Mouse (Mus musculus): ENCODE results near the gene Iqgap2. TPM values are rescaled to one million over a fixed set of nuclear protein-coding genes. Genes with fewer than 3 reads are reported as not detected.

Gene Iqgap2
- polyA plus RNA-seq, 1 experiment from 2014 or later, result 24.6 TPM

DNA sequence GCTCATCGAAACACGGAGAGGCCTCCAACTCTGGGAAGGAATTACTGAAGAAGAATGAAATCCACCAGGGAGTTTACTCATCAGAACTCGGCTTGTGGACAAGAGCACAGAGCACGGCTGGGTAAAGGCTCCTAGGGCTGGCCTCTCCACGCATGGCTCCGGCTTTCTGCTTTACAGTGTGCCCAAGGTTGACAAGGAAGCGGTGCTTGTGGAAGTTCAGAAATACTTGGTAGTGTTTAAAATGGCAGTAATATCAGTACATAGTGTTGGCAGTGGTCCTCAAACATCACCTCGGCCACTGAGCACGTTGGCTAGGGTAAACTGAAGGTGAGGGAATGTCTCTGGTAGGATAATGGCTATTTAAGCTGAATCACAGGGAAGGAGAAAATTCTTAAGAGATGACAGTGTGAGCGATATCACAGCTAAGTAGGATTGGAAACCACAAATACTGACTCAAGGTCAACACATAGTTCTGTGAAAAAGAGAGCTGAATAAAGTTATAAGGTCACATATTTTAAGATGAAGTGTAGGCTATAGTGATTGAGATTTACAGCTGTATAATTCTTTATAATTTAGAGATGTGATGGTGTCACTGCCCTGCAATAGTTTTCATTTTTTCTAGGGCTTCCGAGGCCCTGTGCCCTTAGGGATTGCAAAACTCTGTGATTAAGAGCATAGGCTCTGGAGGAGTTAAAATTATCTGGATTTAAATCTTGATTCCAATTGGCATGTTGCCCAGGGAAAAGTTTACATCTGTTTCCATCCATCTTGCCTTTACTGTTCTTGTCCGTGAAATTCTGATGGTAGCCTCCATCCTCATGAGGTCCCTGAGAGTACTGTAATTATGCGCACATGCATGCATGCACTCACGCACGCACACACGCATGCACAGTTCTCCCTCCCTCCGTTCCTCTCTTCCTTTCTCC lies 250.4 kb downstream of the Iqgap2 start:
- H3K4me1 ChIP-seq (ENCODE audit: insufficient read depth), result peaks cover 2% of the 10 kb centered on the region; the same call in 1 of the 2 replicates
- no peaks in the 10 kb centered on the region for H3K27me3 ChIP-seq (ENCODE audit: insufficient read depth, low read length)
- no peak overlapping the region for H3K9ac ChIP-seq (replicated peaks)
- no peak overlapping the region for H3K27ac ChIP-seq (ENCODE audit: low read depth)
- ATAC-seq (no peak), DNase-seq (no peak)
- TF ChIP-seq CTCF (IDR thresholded peaks at IDR 0.05; ENCODE audit: low read depth) (no peak), EP300 (IDR thresholded peaks at IDR 0.05; ENCODE audit: low read depth) (no peak)
- H3K36me3 ChIP-seq (replicated peaks; ENCODE audit: insufficient read depth, low read length), result peaks cover 47% of the 10 kb centered on the region
- H3K4me2 ChIP-seq (ENCODE audit: low read depth, low read length), result no peak overlapping the region
- H3K9me3 ChIP-seq (ENCODE audit: low read length), result no peaks in the 10 kb centered on the region
- 88% methylated on average over 17 of the region's 17 CpGs for WGBS (ENCODE audit: insufficient replicate concordance)
- no peak overlapping the region for H3K4me3 ChIP-seq (ENCODE audit: low read depth, low read length)

DNA sequence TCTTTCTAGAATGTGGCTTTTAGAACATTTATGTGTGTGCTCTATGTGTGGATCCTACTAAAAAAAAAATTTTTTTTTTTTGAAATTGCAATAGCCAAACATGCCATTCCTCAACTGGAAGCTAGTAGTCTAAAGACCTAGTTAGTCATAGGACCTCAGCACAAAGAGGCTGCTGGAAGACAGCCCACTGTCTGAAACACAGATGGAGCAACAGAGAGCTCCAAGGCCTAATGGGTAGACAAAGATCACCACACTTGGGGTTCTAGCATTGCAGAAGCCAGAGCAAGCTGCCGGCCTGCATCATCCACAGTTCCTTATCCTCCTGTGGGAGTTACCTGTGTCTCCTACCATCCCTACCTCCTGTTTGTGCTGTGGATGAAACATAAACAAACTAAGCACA lies 251.3 kb downstream of the Iqgap2 start:
- Histone ChIP-seq H3K27ac (ENCODE audit: low read depth) (no peak overlapping the region), H3K4me1 (ENCODE audit: insufficient read depth) (peaks cover 2% of the 10 kb centered on the region; the same call in 1 of the 2 replicates), H3K36me3 (replicated peaks; ENCODE audit: insufficient read depth, low read length) (peaks cover 42% of the 10 kb centered on the region), H3K27me3 (ENCODE audit: insufficient read depth, low read length) (no peaks in the 10 kb centered on the region), H3K9me3 (ENCODE audit: low read length) (no peaks in the 10 kb centered on the region), H3K4me2 (ENCODE audit: low read depth, low read length) (no peak overlapping the region), H3K9ac (replicated peaks) (no peak overlapping the region), H3K4me3 (ENCODE audit: low read depth, low read length) (no peak overlapping the region)
- DNase-seq (no peak), ATAC-seq (no peak)
- no peak for TF ChIP-seq CTCF (IDR thresholded peaks at IDR 0.05; ENCODE audit: low read depth)
- TF ChIP-seq EP300 (IDR thresholded peaks at IDR 0.05; ENCODE audit: low read depth), result no peak
- 88% methylated on average over 1 of the region's 1 CpGs for WGBS (ENCODE audit: insufficient replicate concordance)

DNA sequence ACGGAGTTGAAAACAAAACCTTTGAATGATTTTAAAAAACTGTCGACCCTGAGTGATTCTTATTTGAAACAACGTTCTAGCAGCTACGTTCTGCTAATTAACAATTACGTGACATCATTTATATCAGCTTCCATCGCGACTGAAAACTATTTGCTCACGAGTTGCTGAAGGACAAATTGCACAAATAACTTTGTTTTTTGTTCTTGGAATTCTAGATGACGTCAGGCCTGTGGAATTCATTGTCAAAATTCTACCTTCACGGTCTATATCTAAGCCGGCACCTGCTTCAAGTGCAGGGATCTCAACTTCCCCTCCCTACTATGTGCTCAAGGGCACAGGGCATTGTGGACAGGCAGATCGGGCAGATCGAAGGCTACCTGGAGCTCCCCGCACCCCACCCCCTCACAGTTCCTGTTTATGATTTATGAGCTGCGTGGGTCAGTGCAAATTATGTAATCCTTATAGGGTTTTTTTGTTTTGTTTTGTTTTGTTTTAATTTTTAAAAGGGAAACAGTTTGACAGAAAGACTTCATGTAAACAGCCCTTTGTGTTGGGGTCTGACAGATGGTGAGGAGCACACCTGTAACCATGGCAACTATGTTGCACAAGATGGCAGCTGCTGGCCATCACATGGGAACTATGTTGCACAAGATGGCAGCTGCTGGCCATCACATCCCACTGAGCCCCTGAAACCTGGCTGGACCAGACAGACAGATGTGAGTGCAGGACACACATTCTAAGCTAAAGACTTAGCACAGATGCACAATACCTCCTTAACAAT lies 252.2 kb downstream of the Iqgap2 start:
- Histone ChIP-seq H3K27ac (ENCODE audit: low read depth) (no peak overlapping the region; the same call in 1 of the 2 replicates), H3K36me3 (replicated peaks; ENCODE audit: insufficient read depth, low read length) (peaks cover 41% of the 10 kb centered on the region), H3K9ac (replicated peaks) (no peak overlapping the region), H3K4me1 (ENCODE audit: insufficient read depth) (peaks cover 2% of the 10 kb centered on the region; the same call in 1 of the 2 replicates), H3K4me3 (ENCODE audit: low read depth, low read length) (no peak overlapping the region), H3K27me3 (ENCODE audit: insufficient read depth, low read length) (no peaks in the 10 kb centered on the region), H3K9me3 (ENCODE audit: low read length) (no peaks in the 10 kb centered on the region), H3K4me2 (ENCODE audit: low read depth, low read length) (no peak overlapping the region)
- TF ChIP-seq CTCF (IDR thresholded peaks at IDR 0.05; ENCODE audit: low read depth) (no peak), EP300 (IDR thresholded peaks at IDR 0.05; ENCODE audit: low read depth) (no peak)
- WGBS (ENCODE audit: insufficient replicate concordance), result 63% methylated on average over 15 of the region's 15 CpGs
- ATAC-seq (no peak), DNase-seq (no peak)

DNA sequence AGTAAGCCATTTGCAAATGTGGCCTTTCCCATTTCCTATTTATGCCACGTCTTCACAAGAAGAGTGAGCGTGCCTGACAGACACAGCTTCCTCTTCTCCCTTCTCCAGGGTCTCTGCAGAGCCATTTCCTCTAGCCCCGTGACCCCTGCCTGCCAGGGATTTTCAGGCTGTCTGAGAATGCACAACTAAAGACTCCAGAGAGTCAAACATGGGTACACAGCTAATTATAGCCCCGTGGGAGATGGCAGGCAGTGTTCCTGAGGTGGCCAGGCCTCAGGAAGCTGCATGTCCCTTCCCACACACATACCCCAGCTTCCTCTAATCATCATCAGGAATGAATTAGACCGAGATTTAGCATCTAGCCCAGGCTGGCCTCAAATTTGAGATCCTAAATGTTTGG lies 252.8 kb downstream of the Iqgap2 start:
- peaks cover 41% of the 10 kb centered on the region for H3K36me3 ChIP-seq (replicated peaks; ENCODE audit: insufficient read depth, low read length)
- H3K9me3 ChIP-seq (ENCODE audit: low read length), result no peaks in the 10 kb centered on the region
- H3K4me2 ChIP-seq (ENCODE audit: low read depth, low read length), result no peak overlapping the region
- ATAC-seq (peak; percentile 50), DNase-seq (no peak)
- H3K27ac ChIP-seq (ENCODE audit: low read depth), result peak overlapping the region; percentile 41
- no peak overlapping the region for H3K9ac ChIP-seq (replicated peaks)
- TF ChIP-seq CTCF (IDR thresholded peaks at IDR 0.05; ENCODE audit: low read depth), result no peak
- TF ChIP-seq EP300 (IDR thresholded peaks at IDR 0.05; ENCODE audit: low read depth), result peak; percentile 54
- H3K4me1 ChIP-seq (ENCODE audit: insufficient read depth), result peaks cover 2% of the 10 kb centered on the region; the same call in 1 of the 2 replicates
- no peaks in the 10 kb centered on the region for H3K27me3 ChIP-seq (ENCODE audit: insufficient read depth, low read length)
- WGBS (ENCODE audit: insufficient replicate concordance), result 45% methylated on average over 5 of the region's 5 CpGs
- H3K4me3 ChIP-seq (ENCODE audit: low read depth, low read length), result no peak overlapping the region

DNA sequence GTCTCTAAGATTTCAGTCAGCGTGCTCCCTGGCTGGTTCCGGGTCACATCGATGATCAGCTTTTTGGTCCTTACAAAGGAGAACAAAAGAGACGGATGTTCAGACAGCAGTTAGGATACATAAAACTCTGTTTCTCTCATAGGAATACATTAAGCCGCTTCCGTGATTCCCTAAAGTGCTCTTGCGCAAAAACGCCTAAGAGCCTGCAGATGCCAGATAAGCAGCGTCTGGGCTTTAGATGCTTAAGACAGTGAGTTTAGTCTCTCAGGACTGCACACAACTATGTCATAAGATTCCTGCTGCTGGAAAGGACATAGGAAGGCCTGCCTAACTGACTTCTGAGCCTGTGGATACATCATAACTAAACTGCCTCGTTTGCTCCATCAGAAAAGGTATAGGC lies 254.0 kb downstream of the Iqgap2 start:
- Histone ChIP-seq H3K9ac (replicated peaks) (no peak overlapping the region), H3K4me1 (ENCODE audit: insufficient read depth) (peaks cover 2% of the 10 kb centered on the region; the same call in 1 of the 2 replicates), H3K4me3 (ENCODE audit: low read depth, low read length) (no peak overlapping the region), H3K27me3 (ENCODE audit: insufficient read depth, low read length) (no peaks in the 10 kb centered on the region), H3K4me2 (ENCODE audit: low read depth, low read length) (no peak overlapping the region), H3K9me3 (ENCODE audit: low read length) (no peaks in the 10 kb centered on the region), H3K27ac (ENCODE audit: low read depth) (no peak overlapping the region), H3K36me3 (replicated peaks; ENCODE audit: insufficient read depth, low read length) (peaks cover 40% of the 10 kb centered on the region)
- ATAC-seq (no peak), DNase-seq (no peak)
- WGBS (ENCODE audit: insufficient replicate concordance), result 74% methylated on average over 10 of the region's 10 CpGs
- TF ChIP-seq EP300 (IDR thresholded peaks at IDR 0.05; ENCODE audit: low read depth), result no peak
- no peak for TF ChIP-seq CTCF (IDR thresholded peaks at IDR 0.05; ENCODE audit: low read depth)

DNA sequence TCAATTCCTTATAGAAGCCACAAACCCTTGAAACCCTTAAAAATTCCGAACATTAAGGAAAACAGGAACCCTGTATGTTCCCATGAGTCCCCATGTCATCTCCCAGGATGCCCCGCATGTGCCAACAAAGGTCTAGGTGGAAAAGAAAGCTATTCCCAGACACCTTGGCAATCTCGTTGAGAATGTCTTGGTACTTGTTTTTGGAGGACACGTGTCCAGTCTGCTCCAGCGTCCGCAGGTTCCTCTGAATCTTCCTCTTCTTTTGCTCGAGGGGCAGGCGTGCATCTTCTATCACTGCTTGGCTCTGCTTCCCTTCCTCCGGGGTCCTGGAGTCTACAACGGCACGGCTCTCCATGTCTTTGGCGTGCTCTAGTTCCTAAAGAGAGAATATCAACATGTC lies 256.4 kb downstream of the Iqgap2 start:
- H3K27ac ChIP-seq (ENCODE audit: low read depth), result no peak overlapping the region

More for the DNA sequence above, 256.4 kb downstream of the Iqgap2 start:
- Histone ChIP-seq H3K4me2 (ENCODE audit: low read depth, low read length) (no peak overlapping the region), H3K27me3 (ENCODE audit: insufficient read depth, low read length) (no peaks in the 10 kb centered on the region), H3K9ac (replicated peaks) (no peak overlapping the region), H3K36me3 (replicated peaks; ENCODE audit: insufficient read depth, low read length) (peaks cover 43% of the 10 kb centered on the region), H3K9me3 (ENCODE audit: low read length) (no peaks in the 10 kb centered on the region), H3K4me1 (ENCODE audit: insufficient read depth) (peaks cover 2% of the 10 kb centered on the region; the same call in 1 of the 2 replicates), H3K4me3 (ENCODE audit: low read depth, low read length) (no peak overlapping the region)
- no peak for ATAC-seq
- 88% methylated on average over 12 of the region's 12 CpGs for WGBS (ENCODE audit: insufficient replicate concordance)
- TF ChIP-seq EP300 (IDR thresholded peaks at IDR 0.05; ENCODE audit: low read depth) (no peak), CTCF (IDR thresholded peaks at IDR 0.05; ENCODE audit: low read depth) (no peak)
- no peak for DNase-seq

Data from liver, postnatal 0 days (tissue).